Mouse (Mus musculus): ENCODE results near the gene Fgf22. TPM values are rescaled to one million over a fixed set of nuclear protein-coding genes. Genes with fewer than 3 reads are reported as not detected.

Fgf22 gene
- polyA plus RNA-seq, 1 experiment from 2014 or later = 0.80 TPM

DNA sequence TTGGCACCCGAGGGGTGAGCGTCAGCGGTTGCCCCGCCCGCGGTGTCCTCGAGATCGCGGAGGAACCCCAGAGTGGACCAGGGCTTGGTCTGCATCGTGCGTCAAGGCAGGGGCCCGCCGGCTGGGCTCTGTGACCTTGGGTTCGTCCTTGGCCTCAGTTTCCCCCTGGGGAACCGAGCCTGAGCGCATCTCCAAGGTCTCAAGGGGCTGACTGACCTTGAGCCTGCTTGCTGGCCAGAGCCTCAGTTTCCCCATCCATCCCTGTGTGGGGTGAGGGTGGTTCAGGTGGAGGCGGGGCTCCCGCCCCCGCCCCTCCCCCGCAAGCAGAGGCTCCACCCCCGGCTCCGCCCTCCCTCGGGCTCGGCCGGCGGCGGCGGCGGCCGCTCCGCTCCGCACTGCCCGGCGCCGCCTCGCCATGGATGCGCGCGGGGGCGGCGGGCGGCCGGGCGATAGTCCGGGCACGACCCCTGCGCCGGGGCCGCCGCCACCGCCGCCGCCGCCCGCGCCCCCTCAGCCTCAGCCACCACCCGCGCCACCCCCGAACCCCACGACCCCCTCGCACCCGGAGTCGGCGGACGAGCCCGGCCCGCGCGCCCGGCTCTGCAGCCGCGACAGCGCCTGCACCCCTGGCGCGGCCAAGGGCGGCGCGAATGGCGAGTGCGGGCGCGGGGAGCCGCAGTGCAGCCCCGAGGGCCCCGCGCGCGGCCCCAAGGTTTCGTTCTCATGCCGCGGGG, 38.5 kb upstream of the Fgf22 start, which contains the start of gene Hcn2:
Gene Hcn2, plus strand, starts transcription at position 381 of the 734 bp plus-strand sequence.
- Histone ChIP-seq H3K36me3 (peaks cover 8% of the 10 kb centered on the region), H3K9me3 (no peaks in the 10 kb centered on the region), H3K9ac (peak within 1 kb of the TSS; percentile 61), H3K27ac (no peak within 1 kb of the TSS), H3K4me1 (peaks cover 17% of the 10 kb centered on the region), H3K4me3 (peak within 1 kb of the TSS; percentile 61), H3K4me2 (peak within 1 kb of the TSS; percentile 97), H3K27me3 (peaks cover 66% of the 10 kb centered on the region)
- no peak for ATAC-seq (ENCODE audit: insufficient number of reproducible peaks, insufficient read depth, low FRiP score, low TSS enrichment, low read depth)
- 1% methylated on average over 51 of the region's 91 CpGs for WGBS

DNA sequence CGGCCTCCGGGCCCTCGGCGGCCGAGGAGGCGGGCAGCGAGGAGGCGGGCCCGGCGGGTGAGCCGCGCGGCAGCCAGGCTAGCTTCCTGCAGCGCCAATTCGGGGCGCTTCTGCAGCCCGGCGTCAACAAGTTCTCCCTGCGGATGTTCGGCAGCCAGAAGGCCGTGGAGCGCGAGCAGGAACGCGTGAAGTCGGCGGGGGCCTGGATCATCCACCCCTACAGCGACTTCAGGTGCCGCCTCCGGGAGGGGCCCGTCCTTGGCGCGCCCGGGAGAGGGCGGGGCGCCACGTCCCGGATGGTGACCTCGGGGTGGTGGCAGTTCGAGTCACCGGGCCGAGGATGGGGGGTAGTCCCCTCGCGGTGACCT, 37.9 kb upstream of the Fgf22 start:
- Histone ChIP-seq H3K36me3 (peaks cover 2% of the 10 kb centered on the region), H3K4me2 (peak overlapping the region; percentile 97), H3K4me1 (peaks cover 17% of the 10 kb centered on the region), H3K27ac (no peak overlapping the region), H3K4me3 (peak overlapping the region; percentile 61), H3K9me3 (no peaks in the 10 kb centered on the region), H3K9ac (peak overlapping the region; percentile 61), H3K27me3 (peaks cover 66% of the 10 kb centered on the region)
- peak; percentile 22; the same call in 1 of the 2 replicates for ATAC-seq (ENCODE audit: insufficient number of reproducible peaks, insufficient read depth, low FRiP score, low TSS enrichment, low read depth)
- under 1% methylated on average over 44 of the region's 44 CpGs for WGBS

DNA sequence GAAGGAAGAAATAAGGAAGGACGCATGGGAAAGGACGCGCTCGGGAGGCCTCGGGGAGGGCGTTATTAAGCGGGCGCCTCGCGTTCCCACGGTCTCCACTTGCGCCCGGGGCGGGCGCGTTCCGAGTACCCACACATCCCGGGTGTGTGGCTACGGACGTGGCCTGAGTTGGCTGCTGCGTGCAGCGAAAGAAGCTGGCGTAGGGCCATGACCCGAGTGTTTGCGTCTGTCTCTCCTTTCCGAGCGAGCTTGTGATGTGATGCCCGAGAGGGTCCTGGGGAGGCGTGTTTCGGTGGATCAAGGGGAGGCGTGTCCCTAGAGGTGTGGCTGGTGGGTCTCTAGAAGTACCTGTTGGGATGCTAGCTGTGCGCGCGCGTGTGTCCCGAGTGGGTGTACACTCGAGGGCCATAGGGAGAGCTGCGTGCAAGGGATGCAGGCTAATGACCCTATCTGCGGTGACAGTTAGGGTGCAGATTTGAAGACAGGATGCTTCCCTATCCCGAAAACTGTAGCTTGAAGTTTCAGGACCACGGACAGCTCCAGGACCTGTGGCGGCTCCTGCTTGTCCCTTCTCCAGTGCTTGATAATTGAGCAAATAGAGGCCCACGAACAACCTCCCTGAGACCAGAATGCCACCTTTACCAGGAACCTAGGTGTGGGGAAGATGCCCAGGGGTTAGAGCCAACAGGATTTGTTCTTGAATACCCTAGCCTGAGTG, 37.1 kb upstream of the Fgf22 start:
- no peaks in the 10 kb centered on the region for H3K9me3 ChIP-seq
- H3K4me3 ChIP-seq = peak overlapping the region; percentile 61
- H3K4me1 ChIP-seq = peaks cover 17% of the 10 kb centered on the region
- peak overlapping the region; percentile 97 for H3K4me2 ChIP-seq
- peaks cover 66% of the 10 kb centered on the region for H3K27me3 ChIP-seq
- no peak overlapping the region for H3K27ac ChIP-seq
- 4% methylated on average over 43 of the region's 43 CpGs for WGBS
- no peak overlapping the region for H3K9ac ChIP-seq
- no peaks in the 10 kb centered on the region for H3K36me3 ChIP-seq
- no peak for ATAC-seq (ENCODE audit: insufficient number of reproducible peaks, insufficient read depth, low FRiP score, low TSS enrichment, low read depth)

DNA sequence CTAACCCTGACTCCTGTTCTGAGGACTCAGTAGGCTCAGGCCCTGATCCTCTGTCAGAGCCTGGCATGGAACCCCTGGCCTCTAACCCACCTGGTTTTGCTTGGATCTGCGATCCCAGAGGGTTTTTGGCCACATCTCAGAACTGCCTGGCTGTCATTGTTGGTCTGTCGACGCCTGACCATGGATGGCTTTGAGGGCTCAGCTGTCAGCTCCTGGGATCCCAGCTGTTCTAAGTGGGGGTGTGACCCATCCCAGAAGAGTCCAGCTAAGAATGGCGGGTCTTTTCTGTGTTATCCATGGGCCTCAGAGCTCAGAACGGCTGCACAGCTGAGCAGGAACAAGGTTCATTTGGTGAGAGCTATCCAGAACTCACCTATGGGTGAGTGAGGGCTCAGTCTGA, 33.8 kb upstream of the Fgf22 start:
- Histone ChIP-seq H3K27ac (no peak overlapping the region), H3K27me3 (peaks cover 38% of the 10 kb centered on the region), H3K36me3 (no peaks in the 10 kb centered on the region), H3K4me1 (peaks cover 17% of the 10 kb centered on the region), H3K9me3 (no peaks in the 10 kb centered on the region), H3K4me3 (no peak overlapping the region), H3K9ac (no peak overlapping the region), H3K4me2 (no peak overlapping the region)
- no peak for ATAC-seq (ENCODE audit: insufficient number of reproducible peaks, insufficient read depth, low FRiP score, low TSS enrichment, low read depth)
- 56% methylated on average over 5 of the region's 5 CpGs for WGBS

GRCm38 (mm10) chr10:79723047-79723446, 31.8 kb upstream of the Fgf22 start:
- WGBS = 63% methylated on average over 6 of the region's 6 CpGs
- Histone ChIP-seq H3K27me3 (peaks cover 19% of the 10 kb centered on the region), H3K4me1 (no peaks in the 10 kb centered on the region), H3K36me3 (no peaks in the 10 kb centered on the region), H3K9me3 (no peaks in the 10 kb centered on the region), H3K4me2 (no peak overlapping the region), H3K27ac (no peak overlapping the region), H3K4me3 (no peak overlapping the region), H3K9ac (no peak overlapping the region)
- ATAC-seq (ENCODE audit: insufficient number of reproducible peaks, insufficient read depth, low FRiP score, low TSS enrichment, low read depth) = no peak

- no peak overlapping the region for H3K4me2 ChIP-seq
- no peaks in the 10 kb centered on the region for H3K9me3 ChIP-seq
- peaks cover 12% of the 10 kb centered on the region for H3K27me3 ChIP-seq
- H3K4me1 ChIP-seq = no peaks in the 10 kb centered on the region
- H3K27ac ChIP-seq = no peak overlapping the region
- no peaks in the 10 kb centered on the region for H3K36me3 ChIP-seq
- H3K4me3 ChIP-seq = no peak overlapping the region
- no peak for ATAC-seq (ENCODE audit: insufficient number of reproducible peaks, insufficient read depth, low FRiP score, low TSS enrichment, low read depth)
- no peak overlapping the region for H3K9ac ChIP-seq
- 79% methylated on average over 7 of the region's 7 CpGs for WGBS
Measured at GRCm38 (mm10) chr10:79723692-79724091, 31.2 kb upstream of the Fgf22 start.

DNA sequence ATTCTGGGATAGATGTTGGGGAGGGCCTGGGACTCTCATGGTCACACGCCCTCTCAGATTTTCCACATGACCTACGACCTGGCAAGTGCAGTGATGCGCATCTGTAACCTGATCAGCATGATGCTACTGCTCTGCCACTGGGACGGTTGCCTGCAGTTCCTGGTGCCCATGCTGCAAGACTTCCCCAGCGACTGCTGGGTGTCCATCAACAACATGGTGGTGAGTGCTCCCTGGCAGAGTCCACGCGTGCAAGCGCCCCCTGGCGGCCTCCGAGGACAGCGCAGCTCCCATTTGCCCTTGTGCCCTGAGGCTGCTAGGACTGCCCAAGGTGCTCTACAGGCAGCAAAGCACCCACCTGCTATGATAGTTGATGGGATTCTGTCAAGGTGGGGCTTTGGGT, 28.8 kb upstream of the Fgf22 start:
- no peak for ATAC-seq (ENCODE audit: insufficient number of reproducible peaks, insufficient read depth, low FRiP score, low TSS enrichment, low read depth)
- H3K27me3 ChIP-seq = peaks cover under 1% of the 10 kb centered on the region; the same call in 1 of the 2 replicates
- WGBS = 29% methylated on average over 11 of the region's 11 CpGs

DNA sequence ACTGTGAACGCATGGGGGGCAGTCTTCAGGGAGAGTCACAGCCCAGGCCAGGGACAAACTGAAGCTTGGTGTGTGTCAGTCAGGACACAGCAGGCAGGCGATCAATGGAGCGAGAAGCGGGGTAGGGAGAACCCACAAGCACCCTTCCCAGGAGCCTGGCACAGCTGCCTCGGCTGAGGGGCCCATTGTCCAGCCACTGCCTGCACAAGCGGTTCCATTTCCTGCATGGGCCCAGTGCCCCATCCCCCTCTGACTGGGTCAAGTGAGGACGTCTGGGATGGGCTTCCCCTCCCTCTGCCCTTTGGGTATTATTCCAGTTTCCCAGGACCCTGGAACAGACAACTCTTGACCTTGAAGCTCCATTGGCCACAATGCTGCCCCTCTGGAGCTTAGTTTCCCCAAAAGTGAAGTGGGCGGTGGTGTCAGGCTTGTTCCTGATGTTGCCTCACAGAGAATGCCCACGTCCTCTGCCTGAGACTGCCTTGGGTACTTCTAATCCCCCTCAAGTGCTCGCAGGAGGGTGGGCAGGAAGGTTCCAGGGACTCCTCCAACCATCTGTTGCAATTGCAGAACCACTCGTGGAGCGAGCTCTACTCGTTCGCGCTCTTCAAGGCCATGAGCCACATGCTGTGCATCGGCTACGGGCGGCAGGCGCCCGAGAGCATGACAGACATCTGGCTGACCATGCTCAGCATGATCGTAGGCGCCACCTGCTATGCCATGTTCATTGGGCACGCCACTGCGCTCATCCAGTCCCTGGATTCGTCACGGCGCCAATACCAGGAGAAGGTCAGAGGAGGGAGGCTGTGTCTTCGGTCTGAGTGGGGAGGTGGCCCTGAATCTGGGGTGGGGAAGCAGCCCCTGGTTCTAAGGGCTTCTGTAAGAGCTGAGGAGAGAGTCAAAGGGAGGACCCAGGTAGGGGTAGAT, 26.3 kb upstream of the Fgf22 start:
- H3K4me3 ChIP-seq = no peak overlapping the region

More for the DNA sequence above, 28.8 kb upstream of the Fgf22 start:
- H3K4me3 ChIP-seq = no peak overlapping the region
- no peak overlapping the region for H3K4me2 ChIP-seq
- H3K9ac ChIP-seq = no peak overlapping the region
- H3K9me3 ChIP-seq = no peaks in the 10 kb centered on the region
- no peaks in the 10 kb centered on the region for H3K36me3 ChIP-seq
- H3K27ac ChIP-seq = no peak overlapping the region
- H3K4me1 ChIP-seq = no peaks in the 10 kb centered on the region

DNA sequence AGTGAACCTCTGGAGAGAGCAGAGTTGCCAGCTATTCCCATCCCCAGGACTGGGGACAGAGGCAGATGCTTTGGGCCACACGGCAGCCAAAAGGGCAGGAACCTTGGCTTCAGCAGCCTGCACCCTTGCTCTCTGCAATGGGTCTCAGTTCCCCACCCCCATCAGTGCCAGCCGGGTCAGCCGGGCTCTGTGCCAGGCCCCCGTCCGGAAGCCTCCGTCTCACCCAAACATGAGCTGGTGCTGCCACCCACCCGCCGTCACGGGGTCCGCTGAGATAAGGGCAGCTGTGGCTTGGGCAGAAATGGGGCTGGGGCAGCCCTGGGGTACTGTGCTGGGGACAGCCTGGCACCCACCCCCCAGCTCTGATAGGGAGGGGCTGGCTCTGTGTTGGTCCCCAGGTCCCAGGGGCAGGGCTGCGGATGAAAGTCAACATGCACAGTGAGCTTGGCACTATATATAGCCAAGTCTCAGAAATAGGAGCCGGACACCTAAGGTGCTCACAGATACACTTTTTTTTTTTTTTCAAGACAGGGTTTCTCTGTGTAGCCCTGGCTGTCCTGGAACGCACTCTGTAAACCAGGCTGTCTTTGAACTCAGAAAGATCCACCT, 25.4 kb upstream of the Fgf22 start:
- Histone ChIP-seq H3K4me1 (no peaks in the 10 kb centered on the region), H3K4me3 (no peak overlapping the region), H3K27ac (no peak overlapping the region), H3K4me2 (no peak overlapping the region), H3K9me3 (0 out of 2 replicates have a peak, but pooled peaks cover 5% of the 10 kb centered on the region), H3K36me3 (peaks cover 16% of the 10 kb centered on the region), H3K9ac (no peak overlapping the region), H3K27me3 (no peaks in the 10 kb centered on the region; the same call in 1 of the 2 replicates)
- 88% methylated on average over 13 of the region's 13 CpGs for WGBS
- no peak for ATAC-seq (ENCODE audit: insufficient number of reproducible peaks, insufficient read depth, low FRiP score, low TSS enrichment, low read depth)

More for the DNA sequence above, 26.3 kb upstream of the Fgf22 start:
- Histone ChIP-seq H3K36me3 (peaks cover 8% of the 10 kb centered on the region), H3K4me1 (no peaks in the 10 kb centered on the region), H3K27ac (no peak overlapping the region), H3K9me3 (no peaks in the 10 kb centered on the region), H3K27me3 (no peaks in the 10 kb centered on the region; the same call in 1 of the 2 replicates), H3K9ac (no peak overlapping the region), H3K4me2 (no peak overlapping the region)
- 72% methylated on average over 28 of the region's 28 CpGs for WGBS
- ATAC-seq (ENCODE audit: insufficient number of reproducible peaks, insufficient read depth, low FRiP score, low TSS enrichment, low read depth) = no peak

- Histone ChIP-seq H3K9ac (no peak overlapping the region), H3K4me1 (no peaks in the 10 kb centered on the region), H3K9me3 (peaks cover 35% of the 10 kb centered on the region), H3K36me3 (peaks cover 47% of the 10 kb centered on the region), H3K27me3 (peaks cover 15% of the 10 kb centered on the region), H3K4me3 (no peak overlapping the region), H3K4me2 (no peak overlapping the region), H3K27ac (no peak overlapping the region)
- 86% methylated on average over 1 of the region's 1 CpGs for WGBS
- ATAC-seq (ENCODE audit: insufficient number of reproducible peaks, insufficient read depth, low FRiP score, low TSS enrichment, low read depth) = no peak
Measured at GRCm38 (mm10) chr10:79732500-79732899, 22.4 kb upstream of the Fgf22 start.

GRCm38 (mm10) chr10:79733847-79734246, 21.0 kb upstream of the Fgf22 start:
- Histone ChIP-seq H3K4me3 (no peak overlapping the region), H3K4me1 (no peaks in the 10 kb centered on the region), H3K27ac (no peak overlapping the region), H3K9ac (no peak overlapping the region), H3K36me3 (peaks cover 60% of the 10 kb centered on the region), H3K4me2 (no peak overlapping the region), H3K9me3 (peaks cover 48% of the 10 kb centered on the region), H3K27me3 (peaks cover 15% of the 10 kb centered on the region)
- ATAC-seq (ENCODE audit: insufficient number of reproducible peaks, insufficient read depth, low FRiP score, low TSS enrichment, low read depth) = no peak
- WGBS = 94% methylated on average over 15 of the region's 15 CpGs
